Mouse (Mus musculus): ENCODE measurements around the gene Ndufs2. TPM values are rescaled to one million over a fixed set of nuclear protein-coding genes. Genes with fewer than 3 reads are reported as not detected.
A peak's percentile ranks its signal among the peaks of the same experiment; 100 is the strongest.

The Ndufs2 gene
- polyA plus RNA-seq, 1 experiment, result 154 TPM

DNA sequence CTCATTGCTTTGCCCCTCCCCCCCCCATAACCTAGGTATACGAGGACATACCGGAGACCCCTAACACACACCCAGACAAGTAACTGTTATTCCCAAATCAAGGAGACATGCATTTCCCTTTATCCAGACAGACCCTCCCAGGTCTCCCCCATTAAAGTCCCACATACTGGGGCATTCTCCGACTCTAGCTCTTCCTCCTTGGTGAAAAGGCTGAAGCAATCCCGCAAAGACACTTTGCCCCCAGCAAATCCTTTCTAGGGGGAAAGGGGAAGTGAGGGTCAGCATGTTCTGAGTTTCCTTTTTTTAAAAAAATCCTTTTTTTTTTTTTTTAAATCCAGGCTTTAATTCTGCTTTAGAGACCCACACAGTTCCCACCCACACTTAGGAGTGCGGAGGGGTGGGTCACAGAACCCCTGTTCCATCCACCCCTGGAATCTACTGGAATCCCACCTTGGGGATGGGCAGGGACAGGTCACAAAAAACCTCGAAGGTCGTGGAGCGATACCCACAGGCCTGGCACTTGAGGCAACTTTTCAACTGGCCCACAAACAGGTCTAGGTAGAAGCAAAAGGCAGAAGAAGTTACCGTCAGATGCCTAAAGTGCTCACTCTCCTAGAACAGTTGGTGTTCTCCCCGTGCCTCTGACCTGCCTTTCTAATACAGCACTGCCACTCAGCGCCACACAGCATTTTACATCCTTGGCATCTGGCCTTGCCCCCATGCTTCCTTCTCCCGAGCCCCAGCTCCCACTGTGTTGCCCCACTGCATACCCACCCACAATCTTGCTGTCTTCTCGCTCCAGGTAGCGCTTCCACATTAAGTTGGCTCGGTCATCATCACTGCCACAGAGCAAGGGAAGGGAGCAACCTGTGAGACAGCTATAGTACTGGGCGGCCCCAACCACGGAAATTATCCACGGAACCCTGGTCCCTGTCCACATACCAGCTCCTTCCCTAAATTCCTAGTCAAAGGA, 32.3 kb upstream of the Ndufs2 start:
- no peaks in the 10 kb centered on the region for H3K27me3 ChIP-seq (ENCODE audit: control insufficient read depth, insufficient read depth, low read length)
- no peak overlapping the region for H3K27ac ChIP-seq (ENCODE audit: control insufficient read depth, insufficient read depth, low read length)
- no peak overlapping the region for H3K4me3 ChIP-seq (ENCODE audit: control insufficient read depth, insufficient read depth, low read length)
- no peak for DNase-seq
- peaks cover under 1% of the 10 kb centered on the region; the same call in 1 of the 2 replicates for H3K36me3 ChIP-seq (ENCODE audit: control insufficient read depth, insufficient read depth, low read length)
- TF ChIP-seq POLR2A (IDR thresholded peaks at IDR 0.05; ENCODE audit: control insufficient read depth, extremely low read depth, insufficient read depth, low read length, poor library complexity), result no peak
- no peak for TF ChIP-seq CTCF (IDR thresholded peaks at IDR 0.05; ENCODE audit: borderline replicate concordance, control insufficient read depth, extremely low read depth, insufficient read depth, low read length, poor library complexity)
- WGBS, result 88% methylated on average over 18 of the region's 18 CpGs
- peaks cover 21% of the 10 kb centered on the region for H3K4me1 ChIP-seq (replicated peaks; ENCODE audit: control insufficient read depth, insufficient read depth, low read length)

DNA sequence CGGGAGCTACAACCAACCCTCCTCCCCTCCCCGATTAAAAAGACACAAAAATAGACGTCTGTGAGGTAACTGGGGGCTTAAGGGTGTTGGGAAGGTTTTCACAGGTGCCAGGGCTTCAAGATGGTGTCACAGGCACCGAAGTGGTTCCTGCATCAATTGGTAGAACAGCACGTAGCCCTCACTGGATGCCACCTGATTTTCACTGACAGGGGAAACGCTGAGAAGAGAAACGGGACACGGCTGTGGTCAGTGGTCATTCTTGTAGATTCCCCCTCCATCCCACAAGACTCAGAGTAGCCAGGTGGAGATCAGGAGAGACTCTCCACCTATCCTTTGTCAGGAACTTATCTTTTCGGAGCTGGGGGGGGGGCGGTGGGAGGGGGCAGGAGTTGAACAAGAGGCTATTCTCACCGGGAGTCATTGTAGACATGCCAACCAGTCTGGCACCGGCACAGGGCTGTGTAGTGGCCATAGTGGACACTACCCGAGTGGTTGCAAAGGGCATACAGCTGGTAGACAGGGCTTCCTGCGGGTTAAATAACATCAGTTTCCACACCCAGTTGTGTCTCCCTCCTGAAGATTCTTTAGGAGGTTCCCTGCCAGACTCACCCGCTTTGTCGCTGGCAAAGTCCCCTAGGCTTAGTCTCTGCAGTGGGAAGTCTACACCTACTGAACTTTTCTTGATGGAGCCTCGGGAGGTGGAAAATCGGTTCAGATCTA, 31.1 kb upstream of the Ndufs2 start:
- WGBS, result 90% methylated on average over 18 of the region's 18 CpGs
- no peak for TF ChIP-seq CTCF (IDR thresholded peaks at IDR 0.05; ENCODE audit: borderline replicate concordance, control insufficient read depth, extremely low read depth, insufficient read depth, low read length, poor library complexity)
- no peak for TF ChIP-seq POLR2A (IDR thresholded peaks at IDR 0.05; ENCODE audit: control insufficient read depth, extremely low read depth, insufficient read depth, low read length, poor library complexity)
- no peak for DNase-seq
- Histone ChIP-seq H3K27me3 (ENCODE audit: control insufficient read depth, insufficient read depth, low read length) (no peaks in the 10 kb centered on the region), H3K27ac (ENCODE audit: control insufficient read depth, insufficient read depth, low read length) (no peak overlapping the region), H3K4me1 (replicated peaks; ENCODE audit: control insufficient read depth, insufficient read depth, low read length) (peaks cover 17% of the 10 kb centered on the region), H3K4me3 (ENCODE audit: control insufficient read depth, insufficient read depth, low read length) (no peak overlapping the region), H3K36me3 (ENCODE audit: control insufficient read depth, insufficient read depth, low read length) (0 out of 2 replicates have a peak, but pooled peaks cover 5% of the 10 kb centered on the region)

GRCm38 (mm10) chr1:171281528-171281923, 30.3 kb upstream of the Ndufs2 start:
- Histone ChIP-seq H3K4me3 (ENCODE audit: control insufficient read depth, insufficient read depth, low read length) (peak overlapping the region; percentile 83), H3K36me3 (ENCODE audit: control insufficient read depth, insufficient read depth, low read length) (peaks cover 11% of the 10 kb centered on the region), H3K27me3 (ENCODE audit: control insufficient read depth, insufficient read depth, low read length) (no peaks in the 10 kb centered on the region), H3K27ac (ENCODE audit: control insufficient read depth, insufficient read depth, low read length) (peak overlapping the region; percentile 85), H3K4me1 (replicated peaks; ENCODE audit: control insufficient read depth, insufficient read depth, low read length) (peaks cover 13% of the 10 kb centered on the region)
- TF ChIP-seq POLR2A (IDR thresholded peaks at IDR 0.05; ENCODE audit: control insufficient read depth, extremely low read depth, insufficient read depth, low read length, poor library complexity), result no peak
- TF ChIP-seq CTCF (IDR thresholded peaks at IDR 0.05; ENCODE audit: borderline replicate concordance, control insufficient read depth, extremely low read depth, insufficient read depth, low read length, poor library complexity), result 0 out of 2 replicates have a peak, but pooled peaks have one; percentile 71
- 1% methylated on average over 10 of the region's 10 CpGs for WGBS
- DNase-seq, result peak; percentile 83

DNA sequence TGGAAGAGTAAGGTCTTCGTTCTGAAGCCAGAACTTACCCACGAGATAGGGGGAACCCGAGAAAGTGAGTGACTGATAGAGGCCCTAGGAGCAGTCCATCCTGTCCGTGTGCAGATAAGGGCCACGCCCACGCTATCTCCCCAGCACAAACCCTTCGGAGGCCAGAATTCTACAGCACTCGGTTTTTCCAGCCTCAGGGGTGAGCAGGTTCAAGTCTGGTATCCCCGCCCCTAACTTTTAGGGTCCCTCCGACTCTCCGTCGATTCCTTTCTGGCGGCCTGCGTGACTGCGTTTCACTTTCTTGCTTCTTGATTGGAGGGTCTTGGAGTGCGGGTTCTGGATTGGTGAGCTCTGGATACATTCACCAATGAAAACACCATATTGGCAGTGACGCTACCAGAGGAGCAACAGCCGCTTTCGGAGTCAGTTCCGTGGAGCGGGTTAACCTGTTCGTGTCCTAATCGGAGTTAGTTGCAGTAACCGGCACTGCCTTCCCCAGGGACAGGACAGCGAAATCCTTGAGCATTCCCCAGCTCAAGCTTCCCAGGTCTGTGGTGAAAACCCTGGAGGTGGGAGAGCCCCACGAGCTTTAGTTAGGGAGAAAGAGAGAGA, 29.8 kb upstream of the Ndufs2 start, which contains the start of gene Ppox:
Ppox (minus strand) TSS at position 271 of the 612 bp plus-strand sequence.
- H3K27me3 ChIP-seq (ENCODE audit: control insufficient read depth, insufficient read depth, low read length), result no peaks in the 10 kb centered on the region
- peak within 1 kb of the TSS; percentile 85 for H3K27ac ChIP-seq (ENCODE audit: control insufficient read depth, insufficient read depth, low read length)
- DNase-seq, result peak; percentile 88
- H3K36me3 ChIP-seq (ENCODE audit: control insufficient read depth, insufficient read depth, low read length), result peaks cover 16% of the 10 kb centered on the region
- H3K4me1 ChIP-seq (replicated peaks; ENCODE audit: control insufficient read depth, insufficient read depth, low read length), result peaks cover 12% of the 10 kb centered on the region
- WGBS, result under 1% methylated on average over 26 of the region's 26 CpGs
- H3K4me3 ChIP-seq (ENCODE audit: control insufficient read depth, insufficient read depth, low read length), result peak within 1 kb of the TSS; percentile 83
- no peak for TF ChIP-seq CTCF (IDR thresholded peaks at IDR 0.05; ENCODE audit: borderline replicate concordance, control insufficient read depth, extremely low read depth, insufficient read depth, low read length, poor library complexity)
- TF ChIP-seq POLR2A (IDR thresholded peaks at IDR 0.05; ENCODE audit: control insufficient read depth, extremely low read depth, insufficient read depth, low read length, poor library complexity), result no peak; the same call in 1 of the 2 replicates

GRCm38 (mm10) chr1:171280250-171280915, 29.2 kb upstream of the Ndufs2 start:
- H3K27ac ChIP-seq (ENCODE audit: control insufficient read depth, insufficient read depth, low read length), result no peak overlapping the region
- H3K27me3 ChIP-seq (ENCODE audit: control insufficient read depth, insufficient read depth, low read length), result no peaks in the 10 kb centered on the region
- peaks cover 12% of the 10 kb centered on the region for H3K4me1 ChIP-seq (replicated peaks; ENCODE audit: control insufficient read depth, insufficient read depth, low read length)
- peak overlapping the region; percentile 71 for H3K4me3 ChIP-seq (ENCODE audit: control insufficient read depth, insufficient read depth, low read length)
- DNase-seq, result peak; percentile 27
- WGBS, result 7% methylated on average over 25 of the region's 25 CpGs
- peaks cover 23% of the 10 kb centered on the region for H3K36me3 ChIP-seq (ENCODE audit: control insufficient read depth, insufficient read depth, low read length)
- TF ChIP-seq CTCF (IDR thresholded peaks at IDR 0.05; ENCODE audit: borderline replicate concordance, control insufficient read depth, extremely low read depth, insufficient read depth, low read length, poor library complexity) (no peak), POLR2A (IDR thresholded peaks at IDR 0.05; ENCODE audit: control insufficient read depth, extremely low read depth, insufficient read depth, low read length, poor library complexity) (no peak; the same call in 1 of the 2 replicates)

Data from thymus, adult 2 months (tissue).